Mouse (Mus musculus) kidney, embryonic 14.5 days (tissue): ENCODE data around the gene Efnb3. TPM values are rescaled to one million over a fixed set of nuclear protein-coding genes. Genes with fewer than 3 reads are reported as not detected.

Source experiments
- ATAC-seq: fragments of 200-750 bp; cut with Nextera tagmentation; 2 replicates; pipeline ENCODE4 v1.8.0; 2017; ENCODE audit warnings: moderate number of reproducible peaks, mild to moderate bottlenecking, moderate TSS enrichment, moderate library complexity; ENCODE audit not compliant: low FRiP score, low TSS enrichment
- H3K27ac ChIP-seq: fragments of 300-500 bp; sonication (generic); 2 replicates; pipeline ENCODE4 v1.5.1; 2014; ENCODE audit warnings: low read depth, mild to moderate bottlenecking, low read length, moderate library complexity, mixed read lengths
- H3K27me3 ChIP-seq: fragments of 300-500 bp; sonication (generic); 2 replicates; pipeline ENCODE4 v1.6.1; 2014; ENCODE audit warnings: mild to moderate bottlenecking, low read length; ENCODE audit not compliant: control insufficient read depth, insufficient read depth
- H3K36me3 ChIP-seq: fragments of 300-500 bp; sonication (generic); 2 replicates; pipeline ENCODE4 v1.6.1; 2014; ENCODE audit warnings: low read length, mixed read lengths; ENCODE audit not compliant: control insufficient read depth, insufficient read depth
- H3K4me1 ChIP-seq: fragments of 300-500 bp; sonication (generic); 2 replicates; pipeline ENCODE4 v1.6.1; 2014; ENCODE audit warnings: low read length, mixed read lengths; ENCODE audit not compliant: control insufficient read depth, insufficient read depth
- H3K4me2 ChIP-seq: fragments of 300-500 bp; sonication (generic); replicated peaks from 2 replicates; pipeline ENCODE4 v1.6.1; 2014; ENCODE audit warnings: low read depth, mild to moderate bottlenecking, low read length
- H3K4me3 ChIP-seq: fragments of 300-500 bp; sonication (generic); 2 replicates; pipeline ENCODE4 v1.5.1; 2014; ENCODE audit warnings: mild to moderate bottlenecking, low read length
- H3K9ac ChIP-seq: fragments of 300-500 bp; sonication (generic); 2 replicates; pipeline ENCODE4 v1.6.1; 2014; ENCODE audit warnings: low read depth, mild to moderate bottlenecking, low read length, moderate library complexity
- H3K9me3 ChIP-seq: fragments of 300-500 bp; sonication (generic); 2 replicates; pipeline ENCODE4 v1.6.1; 2016; ENCODE audit warnings: low read length; ENCODE audit not compliant: control insufficient read depth
- whole genome bisulfite sequencing: fragments of 180-500 bp; shearing (Covaris S2); extraction: QIAGEN DNeasy Blood & Tissue Kit; methylation state at CpG from one replicate; pipeline ENCODE4 v1.1.7; 2014; 5-methylcytosine and 5-hydroxymethylcytosine counted together
- microRNA-seq: library from miRNA; unstranded; fragments of <30 nt; microRNA quantifications from one replicate; pipeline ENCODE4, GENCODE M21; 2016
- polyA plus RNA-seq: library from polyadenylated mRNA; unstranded; fragments of >200 nt; fragmentation: Nextera tagmentation; extraction: Ambion mirVana; gene quantifications from 2 replicates; pipeline ENCODE4 v1.2.1, GENCODE M21; 2014

The Efnb3 gene
- polyA plus RNA-seq, 1 experiment from 2014 or later = 3.9 TPM

DNA sequence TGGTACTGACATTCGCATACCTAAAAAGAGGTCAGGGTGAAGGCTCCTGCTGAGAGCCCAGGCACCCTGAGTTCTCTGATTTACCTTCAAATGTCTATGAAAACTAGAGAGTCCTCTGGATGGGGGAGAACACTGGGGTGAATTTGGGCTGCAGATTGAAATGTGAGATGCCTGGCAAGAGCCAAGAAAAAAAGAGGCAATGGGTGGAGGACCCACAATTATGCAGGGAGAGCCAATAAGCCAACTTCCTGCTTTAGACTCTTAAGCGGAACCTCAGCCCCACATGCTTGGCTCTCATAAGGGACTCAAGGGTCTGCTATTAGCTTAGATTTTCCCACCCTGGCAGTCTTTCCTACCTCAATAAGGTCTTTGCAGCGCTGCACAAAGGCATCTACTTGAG, 43.3 kb downstream of the Efnb3 start:
- H3K27ac ChIP-seq = no peak overlapping the region

DNA sequence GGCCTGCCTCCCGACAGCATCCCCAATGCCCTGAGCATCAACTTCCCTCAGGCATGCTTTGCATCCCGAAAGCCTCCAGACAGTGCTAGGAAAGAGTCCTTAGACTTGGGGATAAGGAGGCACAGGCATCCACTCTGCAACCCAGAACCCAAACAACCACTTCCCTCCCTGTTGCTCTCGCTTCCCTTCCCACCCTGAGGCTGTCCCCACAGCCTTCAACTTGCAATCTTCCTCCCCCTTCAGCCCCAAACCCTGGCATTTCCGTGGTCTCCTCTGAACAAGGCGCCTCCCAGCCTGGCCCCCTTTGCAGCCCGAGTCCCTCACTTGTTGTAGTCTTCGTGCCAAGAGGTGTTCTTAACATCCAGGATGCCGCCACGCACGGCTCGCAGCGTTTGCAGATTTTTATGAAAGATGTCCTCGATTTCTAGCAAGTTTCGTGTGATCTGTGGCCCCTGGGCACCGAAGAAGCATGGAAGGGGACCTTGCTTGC, 43.8 kb downstream of the Efnb3 start:
- Histone ChIP-seq H3K27ac (no peak overlapping the region), H3K9me3 (no peaks in the 10 kb centered on the region), H3K4me1 (no peaks in the 10 kb centered on the region), H3K27me3 (no peaks in the 10 kb centered on the region), H3K9ac (no peak overlapping the region), H3K4me2 (no peak overlapping the region), H3K4me3 (no peak overlapping the region), H3K36me3 (no peaks in the 10 kb centered on the region)
- ATAC-seq = no peak
- 68% methylated on average over 15 of the region's 15 CpGs for WGBS

More for the DNA sequence above, 43.3 kb downstream of the Efnb3 start:
- no peak overlapping the region for H3K4me2 ChIP-seq
- H3K9ac ChIP-seq = no peak overlapping the region
- H3K36me3 ChIP-seq = no peaks in the 10 kb centered on the region
- 72% methylated on average over 3 of the region's 3 CpGs for WGBS
- H3K27me3 ChIP-seq = no peaks in the 10 kb centered on the region
- no peaks in the 10 kb centered on the region for H3K4me1 ChIP-seq
- no peak overlapping the region for H3K4me3 ChIP-seq
- no peak for ATAC-seq
- no peaks in the 10 kb centered on the region for H3K9me3 ChIP-seq

- no peaks in the 10 kb centered on the region for H3K27me3 ChIP-seq
- H3K4me2 ChIP-seq = no peak overlapping the region
- no peaks in the 10 kb centered on the region for H3K4me1 ChIP-seq
- ATAC-seq = no peak
- WGBS = 8% methylated on average over 6 of the region's 6 CpGs
- no peak overlapping the region for H3K27ac ChIP-seq
- H3K36me3 ChIP-seq = no peaks in the 10 kb centered on the region
- no peak overlapping the region for H3K9ac ChIP-seq
- no peaks in the 10 kb centered on the region for H3K9me3 ChIP-seq
- no peak overlapping the region for H3K4me3 ChIP-seq
Measured at GRCm38 (mm10) chr11:69513840-69514239, 46.2 kb downstream of the Efnb3 start.

- Histone ChIP-seq H3K27ac (no peak overlapping the region), H3K27me3 (no peaks in the 10 kb centered on the region), H3K9ac (no peak overlapping the region), H3K4me3 (no peak overlapping the region), H3K9me3 (no peaks in the 10 kb centered on the region), H3K36me3 (no peaks in the 10 kb centered on the region), H3K4me1 (no peaks in the 10 kb centered on the region), H3K4me2 (no peak overlapping the region)
- WGBS = 28% methylated on average over 7 of the region's 7 CpGs
- ATAC-seq = no peak
Measured at GRCm38 (mm10) chr11:69510796-69511496, 49.1 kb downstream of the Efnb3 start.

Small RNA genes lying within 50 kb of the gene (microRNA-seq; reads per million reads assigned to microRNA genes)
- gene Gm27493 = not detected

Other genes with a start within 250 kb of the Efnb3 start
- 18.4 and 20.1 TPM in 2 replicates for gene Cntrob, start 236.4 kb downstream of the Efnb3 start, polyA plus RNA-seq
- gene Trappc1, start 236.2 kb downstream of the Efnb3 start, polyA plus RNA-seq = 175 and 217 TPM in 2 replicates
- gene Kcnab3, start 233.9 kb downstream of the Efnb3 start, polyA plus RNA-seq = 1.4 and 3.2 TPM in 2 replicates
- 16.4 and 17.6 TPM in 2 replicates for gene Rnf227, start 219.7 kb downstream of the Efnb3 start, polyA plus RNA-seq
- gene Chd3, start 190.8 kb downstream of the Efnb3 start, polyA plus RNA-seq = 56.7 and 59.7 TPM in 2 replicates
- gene Naa38, start 164.7 kb downstream of the Efnb3 start, polyA plus RNA-seq = 172 and 221 TPM in 2 replicates
- gene Cyb5d1, start 164.6 kb downstream of the Efnb3 start, polyA plus RNA-seq = 11.1 and 23.9 TPM in 2 replicates
- 36.8 and 39.6 TPM in 2 replicates for gene Tmem88, start 162.0 kb downstream of the Efnb3 start, polyA plus RNA-seq
- gene Kdm6b, start 146.5 kb downstream of the Efnb3 start, polyA plus RNA-seq = 36.1 and 37.4 TPM in 2 replicates
- gene Dnah2, start 11.1 kb downstream of the Efnb3 start, polyA plus RNA-seq = 0.87 and 1.5 TPM in 2 replicates
- gene Wrap53, start 20.1 kb upstream of the Efnb3 start, polyA plus RNA-seq = 26.9 and 31.9 TPM in 2 replicates
- gene Trp53, start 20.2 kb upstream of the Efnb3 start, polyA plus RNA-seq = 214 and 219 TPM in 2 replicates
- 7.6 and 11.4 TPM in 2 replicates for gene Atp1b2, start 45.7 kb upstream of the Efnb3 start, polyA plus RNA-seq
- not detected in 2 replicates for gene Shbg, start 57.7 kb upstream of the Efnb3 start, polyA plus RNA-seq
- 16.9 and 22.6 TPM in 2 replicates for gene Sat2, start 61.8 kb upstream of the Efnb3 start, polyA plus RNA-seq
- 30.7 and 33.3 TPM in 2 replicates for gene Fxr2, start 72.8 kb upstream of the Efnb3 start, polyA plus RNA-seq
- 0.51 TPM in 1 of 2 replicates, not detected in the other for gene Sox15, start 95.1 kb upstream of the Efnb3 start, polyA plus RNA-seq
- 42.3 and 71.8 TPM in 2 replicates for gene Mpdu1, start 102.4 kb upstream of the Efnb3 start, polyA plus RNA-seq
- 8.5 and 10.5 TPM in 2 replicates for gene Cd68, start 105.9 kb upstream of the Efnb3 start, polyA plus RNA-seq
- gene Eif4a1, start 112.2 kb upstream of the Efnb3 start, polyA plus RNA-seq = 729 and 1,177 TPM in 2 replicates
- 95.2 and 102 TPM in 2 replicates for gene Senp3, start 121.9 kb upstream of the Efnb3 start, polyA plus RNA-seq
- gene Tnfsf13, start 125.6 kb upstream of the Efnb3 start, polyA plus RNA-seq = 0.34 and 0.60 TPM in 2 replicates
- gene Tnfsf12, start 135.6 kb upstream of the Efnb3 start, polyA plus RNA-seq = 6.9 and 8.6 TPM in 2 replicates
- 4.6 and 4.9 TPM in 2 replicates for gene Tnfsfm13, start 135.9 kb upstream of the Efnb3 start, polyA plus RNA-seq
- 30.2 and 58.4 TPM in 2 replicates for gene Polr2a, start 198.4 kb upstream of the Efnb3 start, polyA plus RNA-seq
- gene Slc35g3, start 201.8 kb upstream of the Efnb3 start, polyA plus RNA-seq = 0.23 and 0.36 TPM in 2 replicates
- gene Zbtb4, start 205.7 kb upstream of the Efnb3 start, polyA plus RNA-seq = 2.0 and 2.2 TPM in 2 replicates
- 4.6 and 6.5 TPM in 2 replicates for gene Chrnb1, start 235.7 kb upstream of the Efnb3 start, polyA plus RNA-seq
- gene Fgf11, start 241.7 kb upstream of the Efnb3 start, polyA plus RNA-seq = 1.7 and 1.9 TPM in 2 replicates
- gene Tmem102, start 245.4 kb upstream of the Efnb3 start, polyA plus RNA-seq = 6.4 and 7.7 TPM in 2 replicates